Mouse (Mus musculus): ENCODE measurements around the gene Gm5136. TPM values are rescaled to one million over a fixed set of nuclear protein-coding genes. Genes with fewer than 3 reads are reported as not detected.

Gene Gm5136
- polyA plus RNA-seq (2016; fragmentation: Nextera tagmentation; extraction: Ambion mirVana) = not detected in 2 replicates

DNA sequence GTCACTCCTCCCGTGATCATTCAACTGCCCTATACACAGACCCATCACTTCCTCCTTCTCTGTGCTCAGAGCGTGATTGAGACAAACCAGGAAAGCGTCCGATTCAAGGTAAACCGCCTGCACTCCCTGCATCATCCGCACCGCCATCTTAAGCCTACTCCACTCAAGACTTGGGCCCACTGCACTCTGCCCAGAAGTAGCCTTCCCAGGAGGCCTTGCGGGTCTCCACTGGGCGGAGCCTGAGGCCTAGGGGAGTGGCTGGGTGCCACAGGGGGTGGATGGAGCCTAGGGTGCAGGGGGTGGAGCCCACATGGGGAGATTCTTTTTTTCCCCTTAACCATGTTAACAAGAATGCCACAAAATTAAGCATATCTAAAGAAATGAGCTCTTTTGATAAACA is at the start of gene Gm5136:
Gene Gm5136, minus strand, starts transcription at position 215 of the 400 bp plus-strand sequence.
- no peaks in the 10 kb centered on the region for H3K36me3 ChIP-seq
- no peak for ATAC-seq (ENCODE audit: insufficient number of reproducible peaks, low FRiP score)
- H3K4me2 ChIP-seq = no peak within 1 kb of the TSS
- H3K9ac ChIP-seq = no peak within 1 kb of the TSS
- H3K4me3 ChIP-seq = no peak within 1 kb of the TSS
- no peaks in the 10 kb centered on the region for H3K9me3 ChIP-seq (replicated peaks)
- H3K27me3 ChIP-seq (replicated peaks) = no peaks in the 10 kb centered on the region
- no peaks in the 10 kb centered on the region for H3K4me1 ChIP-seq (replicated peaks)
- no peak within 1 kb of the TSS for H3K27ac ChIP-seq (ENCODE audit: poor library complexity, severe bottlenecking)
- WGBS = 90% methylated on average over 9 of the region's 9 CpGs

DNA sequence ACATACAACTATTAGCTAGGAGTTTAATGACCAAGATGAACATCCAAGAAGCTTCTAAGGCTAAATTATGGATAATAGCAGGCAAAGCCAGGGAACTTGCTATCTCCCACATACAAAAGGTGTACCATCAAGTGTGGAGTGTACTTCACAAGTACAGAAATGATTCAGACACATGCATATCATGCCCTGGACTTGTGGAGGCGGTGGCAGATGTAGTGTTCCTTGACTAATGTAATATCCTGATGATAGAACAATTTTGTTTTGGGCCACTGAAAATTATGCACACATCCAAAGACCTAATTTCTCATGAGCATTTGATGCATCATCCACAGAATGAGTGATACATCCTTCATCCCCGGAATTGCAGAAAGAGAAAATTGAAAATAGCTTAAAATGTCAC is 43.8 kb upstream of the Gm5136 start:
- H3K36me3 ChIP-seq = no peaks in the 10 kb centered on the region
- H3K27ac ChIP-seq (ENCODE audit: poor library complexity, severe bottlenecking) = no peak overlapping the region
- no peaks in the 10 kb centered on the region for H3K27me3 ChIP-seq (replicated peaks)
- H3K4me1 ChIP-seq (replicated peaks) = no peaks in the 10 kb centered on the region
- H3K9me3 ChIP-seq (replicated peaks) = no peaks in the 10 kb centered on the region
- H3K4me2 ChIP-seq = no peak overlapping the region
- no peak overlapping the region for H3K4me3 ChIP-seq
- H3K9ac ChIP-seq = no peak overlapping the region
- no peak for ATAC-seq (ENCODE audit: insufficient number of reproducible peaks, low FRiP score)
- 62% methylated on average over 2 of the region's 2 CpGs for WGBS

DNA sequence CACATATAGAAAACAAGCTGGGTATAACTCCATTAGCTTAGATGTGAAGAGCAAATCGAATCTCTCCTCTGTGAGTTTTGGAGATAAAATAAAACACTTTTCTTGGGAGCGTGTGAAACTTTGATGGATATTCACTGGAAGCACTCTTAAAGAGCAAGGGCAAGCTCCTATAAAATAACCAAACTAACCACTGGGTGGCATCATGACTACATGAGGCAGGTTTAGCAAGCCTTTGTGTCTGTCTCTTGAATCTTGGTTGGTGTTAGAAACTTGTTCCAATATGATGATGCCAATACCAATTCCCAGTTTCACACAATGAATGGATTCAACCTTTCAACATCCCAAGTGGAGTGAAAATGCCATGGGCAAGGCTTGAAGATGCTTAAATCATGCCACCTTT is 34.0 kb upstream of the Gm5136 start:
- Histone ChIP-seq H3K27ac (ENCODE audit: poor library complexity, severe bottlenecking) (no peak overlapping the region), H3K4me1 (replicated peaks) (no peaks in the 10 kb centered on the region), H3K9me3 (replicated peaks) (peaks cover 4% of the 10 kb centered on the region; the same call in 1 of the 2 replicates), H3K36me3 (no peaks in the 10 kb centered on the region), H3K4me3 (no peak overlapping the region), H3K4me2 (no peak overlapping the region), H3K27me3 (replicated peaks) (no peaks in the 10 kb centered on the region), H3K9ac (no peak overlapping the region)
- 51% methylated on average over 2 of the region's 2 CpGs for WGBS
- no peak for ATAC-seq (ENCODE audit: insufficient number of reproducible peaks, low FRiP score)

DNA sequence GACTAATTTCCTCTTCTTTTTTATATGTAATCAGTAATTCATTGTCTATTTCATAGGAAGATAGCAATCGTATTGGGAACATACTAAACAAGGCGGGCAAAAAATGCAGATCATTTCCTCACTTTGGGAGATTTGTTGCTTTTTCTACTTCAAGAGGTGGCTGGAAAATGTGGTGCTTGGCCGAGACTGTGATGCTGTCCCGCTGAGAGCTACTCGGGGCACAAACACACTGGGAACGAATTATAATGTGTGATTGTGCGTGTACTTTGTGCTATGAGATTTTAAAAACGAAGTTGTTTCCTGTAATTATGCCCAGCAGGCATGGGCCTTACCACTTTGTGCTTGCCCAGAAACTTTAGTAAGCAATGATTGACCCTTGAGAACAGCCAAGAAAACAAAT is 29.0 kb upstream of the Gm5136 start:
- Histone ChIP-seq H3K9ac (no peak overlapping the region), H3K36me3 (no peaks in the 10 kb centered on the region), H3K4me2 (no peak overlapping the region), H3K27ac (ENCODE audit: poor library complexity, severe bottlenecking) (no peak overlapping the region), H3K27me3 (replicated peaks) (no peaks in the 10 kb centered on the region), H3K9me3 (replicated peaks) (peaks cover 4% of the 10 kb centered on the region; the same call in 1 of the 2 replicates), H3K4me1 (replicated peaks) (no peaks in the 10 kb centered on the region), H3K4me3 (no peak overlapping the region)
- WGBS = 75% methylated on average over 8 of the region's 8 CpGs
- no peak for ATAC-seq (ENCODE audit: insufficient number of reproducible peaks, low FRiP score)

DNA sequence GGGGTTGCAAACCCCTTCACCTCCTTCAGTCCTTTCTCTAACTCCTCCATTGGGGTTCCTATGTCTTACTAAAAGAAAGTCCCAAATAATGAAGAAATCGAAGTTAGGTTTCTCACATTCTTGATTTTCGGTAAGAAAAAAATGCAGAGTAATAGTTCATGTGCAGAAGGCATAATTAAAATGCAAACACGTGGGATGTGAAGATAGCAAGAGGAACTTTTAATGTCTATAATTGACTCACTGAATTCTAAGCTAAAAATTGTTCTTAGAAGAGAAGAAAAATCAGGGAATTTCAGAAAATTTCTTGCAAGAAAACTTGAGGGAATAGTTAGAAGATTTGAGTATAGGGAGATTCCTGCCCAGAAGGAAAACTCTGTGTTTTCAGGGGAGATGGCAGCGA is 26.4 kb upstream of the Gm5136 start:
- Histone ChIP-seq H3K9ac (no peak overlapping the region), H3K4me3 (no peak overlapping the region), H3K4me2 (no peak overlapping the region), H3K9me3 (replicated peaks) (no peaks in the 10 kb centered on the region), H3K4me1 (replicated peaks) (no peaks in the 10 kb centered on the region), H3K36me3 (no peaks in the 10 kb centered on the region), H3K27ac (ENCODE audit: poor library complexity, severe bottlenecking) (no peak overlapping the region), H3K27me3 (replicated peaks) (no peaks in the 10 kb centered on the region)
- no peak for ATAC-seq (ENCODE audit: insufficient number of reproducible peaks, low FRiP score)
- WGBS = 78% methylated on average over 4 of the region's 4 CpGs

DNA sequence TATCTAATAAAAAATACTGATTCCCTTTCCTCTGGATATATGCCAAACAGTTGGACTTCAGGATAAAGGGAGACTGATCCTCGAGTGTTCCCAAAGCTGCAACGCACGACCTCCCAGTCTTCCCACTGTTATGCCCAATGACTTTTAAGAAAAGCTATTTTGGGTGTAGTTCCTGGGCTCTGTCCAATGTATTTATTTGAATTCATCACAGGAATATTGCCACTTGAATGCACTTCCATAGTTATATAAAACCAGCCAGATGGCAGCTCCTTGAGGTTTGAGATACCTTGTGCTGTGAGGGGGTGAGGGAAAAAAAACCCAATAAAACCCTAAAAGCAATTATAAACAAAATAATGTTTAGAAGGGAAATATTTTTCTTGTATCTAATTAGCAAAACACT is 24.9 kb upstream of the Gm5136 start:
- Histone ChIP-seq H3K4me2 (no peak overlapping the region), H3K36me3 (no peaks in the 10 kb centered on the region), H3K27me3 (replicated peaks) (no peaks in the 10 kb centered on the region), H3K4me1 (replicated peaks) (no peaks in the 10 kb centered on the region), H3K27ac (ENCODE audit: poor library complexity, severe bottlenecking) (no peak overlapping the region), H3K9ac (no peak overlapping the region), H3K9me3 (replicated peaks) (no peaks in the 10 kb centered on the region), H3K4me3 (no peak overlapping the region)
- ATAC-seq (ENCODE audit: insufficient number of reproducible peaks, low FRiP score) = no peak
- WGBS = 72% methylated on average over 3 of the region's 3 CpGs

DNA sequence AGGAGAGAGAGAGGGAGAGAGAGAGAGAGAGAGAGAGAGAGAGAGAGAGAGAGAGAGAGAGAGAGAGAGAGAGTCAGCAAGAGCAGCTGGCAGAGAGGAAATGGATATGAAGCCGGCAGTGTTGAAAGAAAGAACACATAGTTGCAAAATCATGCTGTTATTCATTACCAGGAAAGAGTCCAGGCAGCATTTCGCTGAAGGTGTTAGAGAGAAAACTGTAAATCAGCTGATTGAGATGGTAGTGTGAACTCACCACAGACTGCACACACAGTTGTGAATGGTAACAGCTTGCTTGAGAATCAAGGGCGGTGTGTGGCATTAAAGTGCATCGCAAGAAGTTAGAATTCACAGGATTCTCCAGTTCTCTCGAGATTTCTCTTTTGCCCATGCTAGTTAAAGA is 10.6 kb upstream of the Gm5136 start:
- Histone ChIP-seq H3K27me3 (replicated peaks) (no peaks in the 10 kb centered on the region), H3K4me3 (no peak overlapping the region), H3K9ac (no peak overlapping the region), H3K36me3 (no peaks in the 10 kb centered on the region), H3K4me2 (no peak overlapping the region), H3K9me3 (replicated peaks) (no peaks in the 10 kb centered on the region), H3K4me1 (replicated peaks) (no peaks in the 10 kb centered on the region), H3K27ac (ENCODE audit: poor library complexity, severe bottlenecking) (no peak overlapping the region)
- WGBS = 66% methylated on average over 5 of the region's 5 CpGs
- ATAC-seq (ENCODE audit: insufficient number of reproducible peaks, low FRiP score) = no peak

DNA sequence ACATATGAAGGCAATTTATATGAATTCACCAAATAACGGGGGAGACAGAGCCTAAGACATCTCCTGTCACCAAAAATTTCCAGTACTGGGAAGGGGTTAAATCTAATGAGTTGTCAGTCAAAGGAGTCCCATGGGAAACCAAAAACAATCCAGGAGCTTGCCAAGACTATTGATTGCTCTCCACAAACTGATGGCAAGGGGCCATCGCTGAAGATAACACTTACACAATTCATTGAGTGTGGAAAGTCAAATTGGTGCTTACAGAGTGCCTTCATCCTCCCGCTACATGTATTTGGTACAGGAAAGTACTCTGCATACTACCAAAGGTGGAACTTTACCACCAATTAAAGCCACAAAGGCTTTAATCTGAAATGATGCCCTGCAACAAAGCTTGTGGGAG is 5.7 kb upstream of the Gm5136 start:
- ATAC-seq (ENCODE audit: insufficient number of reproducible peaks, low FRiP score) = no peak
- 87% methylated on average over 3 of the region's 3 CpGs for WGBS
- no peak overlapping the region for H3K4me3 ChIP-seq
- H3K27ac ChIP-seq (ENCODE audit: poor library complexity, severe bottlenecking) = no peak overlapping the region
- no peak overlapping the region for H3K4me2 ChIP-seq
- no peaks in the 10 kb centered on the region for H3K9me3 ChIP-seq (replicated peaks)
- H3K9ac ChIP-seq = no peak overlapping the region
- H3K4me1 ChIP-seq (replicated peaks) = no peaks in the 10 kb centered on the region
- H3K36me3 ChIP-seq = no peaks in the 10 kb centered on the region
- H3K27me3 ChIP-seq (replicated peaks) = no peaks in the 10 kb centered on the region

DNA sequence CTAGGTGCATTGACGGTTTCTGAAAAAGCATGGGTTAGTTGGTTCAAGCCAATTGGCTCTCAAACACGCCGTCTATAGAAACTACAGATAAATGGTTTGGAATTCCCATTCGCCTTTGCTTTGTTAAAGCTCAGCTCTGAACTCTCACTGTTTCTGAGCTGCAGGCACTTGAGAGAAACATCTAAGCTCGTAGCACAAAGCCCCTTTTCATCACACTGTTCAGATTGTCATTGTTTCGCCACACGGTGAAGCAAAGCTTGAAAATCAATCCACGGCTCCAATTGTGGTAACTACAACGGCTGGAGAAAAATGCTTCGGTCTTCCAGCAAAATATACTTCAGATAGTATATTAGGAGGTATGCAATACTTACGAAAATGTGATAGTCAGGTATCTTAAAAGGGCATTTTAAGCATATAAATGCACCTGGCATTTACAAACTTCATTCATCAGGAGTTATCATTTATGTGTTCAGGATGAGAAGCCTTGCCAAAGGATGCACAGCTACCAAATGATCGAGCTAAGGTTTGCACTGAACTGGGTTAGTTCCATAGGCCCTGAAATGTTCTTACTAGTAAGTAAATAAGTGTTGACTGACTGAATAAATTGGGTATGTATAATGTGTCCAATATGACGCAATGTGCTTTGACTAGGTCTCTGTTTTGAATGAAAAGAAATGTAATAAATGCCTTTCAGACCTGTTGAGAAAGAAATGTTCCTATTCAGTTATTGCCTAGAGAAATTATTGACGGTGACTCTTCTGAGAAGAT is 1.6 kb upstream of the Gm5136 start:
- Histone ChIP-seq H3K4me1 (replicated peaks) (no peaks in the 10 kb centered on the region), H3K27me3 (replicated peaks) (no peaks in the 10 kb centered on the region), H3K9ac (no peak overlapping the region), H3K36me3 (no peaks in the 10 kb centered on the region), H3K4me2 (no peak overlapping the region), H3K9me3 (replicated peaks) (no peaks in the 10 kb centered on the region), H3K27ac (ENCODE audit: poor library complexity, severe bottlenecking) (no peak overlapping the region), H3K4me3 (no peak overlapping the region)
- ATAC-seq (ENCODE audit: insufficient number of reproducible peaks, low FRiP score) = no peak
- 66% methylated on average over 14 of the region's 14 CpGs for WGBS

DNA sequence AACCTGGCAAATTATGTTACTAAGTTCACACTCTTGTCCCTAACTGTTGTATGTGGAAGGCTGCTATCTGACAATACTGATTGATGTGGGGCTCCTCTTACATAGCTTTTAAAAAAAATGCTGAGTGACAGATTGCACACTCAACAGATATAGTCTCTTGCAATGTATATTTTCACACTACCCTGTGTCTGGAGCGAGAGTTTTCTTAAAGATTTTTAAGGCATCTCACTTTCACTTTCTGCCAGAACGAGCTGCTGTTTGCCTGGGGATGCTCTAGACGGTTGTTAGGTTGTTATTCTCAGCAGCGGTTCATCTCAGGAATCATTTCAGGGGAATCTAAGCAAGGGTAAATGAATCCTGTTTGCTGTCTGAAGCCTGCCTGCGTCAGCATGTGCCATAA is 2.9 kb downstream of the Gm5136 start:
- no peaks in the 10 kb centered on the region for H3K4me1 ChIP-seq (replicated peaks)
- H3K4me2 ChIP-seq = no peak overlapping the region

DNA sequence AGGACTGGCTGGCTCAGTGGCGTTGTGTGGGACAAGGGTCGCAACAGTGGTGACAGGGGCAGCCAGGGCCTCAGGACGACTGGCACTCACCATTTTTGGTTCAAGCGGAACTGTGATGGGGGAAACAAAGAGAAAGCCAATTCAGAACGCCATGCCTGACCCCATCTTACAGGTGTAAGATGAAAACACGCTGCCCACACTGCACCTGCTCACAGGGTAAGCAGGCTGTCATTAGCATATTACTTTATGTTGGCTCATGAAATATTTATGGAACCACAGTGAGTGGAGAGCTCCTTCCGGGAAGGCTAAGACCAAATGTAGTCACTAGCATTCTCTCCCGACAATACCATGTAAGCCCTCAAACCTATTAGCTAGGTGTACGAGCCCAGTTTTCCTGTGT is 9.0 kb downstream of the Gm5136 start:
- 71% methylated on average over 9 of the region's 9 CpGs for WGBS
- Histone ChIP-seq H3K4me1 (replicated peaks) (peaks cover 6% of the 10 kb centered on the region; the same call in 1 of the 2 replicates), H3K27ac (ENCODE audit: poor library complexity, severe bottlenecking) (no peak overlapping the region), H3K36me3 (no peaks in the 10 kb centered on the region), H3K9ac (no peak overlapping the region), H3K4me3 (no peak overlapping the region), H3K9me3 (replicated peaks) (no peaks in the 10 kb centered on the region), H3K27me3 (replicated peaks) (no peaks in the 10 kb centered on the region), H3K4me2 (no peak overlapping the region)
- ATAC-seq (ENCODE audit: insufficient number of reproducible peaks, low FRiP score) = no peak

More for the DNA sequence above, 2.9 kb downstream of the Gm5136 start:
- no peak for ATAC-seq (ENCODE audit: insufficient number of reproducible peaks, low FRiP score)
- Histone ChIP-seq H3K36me3 (no peaks in the 10 kb centered on the region), H3K27ac (ENCODE audit: poor library complexity, severe bottlenecking) (no peak overlapping the region), H3K27me3 (replicated peaks) (no peaks in the 10 kb centered on the region), H3K9me3 (replicated peaks) (no peaks in the 10 kb centered on the region), H3K9ac (no peak overlapping the region), H3K4me3 (no peak overlapping the region)
- WGBS = 59% methylated on average over 5 of the region's 5 CpGs

DNA sequence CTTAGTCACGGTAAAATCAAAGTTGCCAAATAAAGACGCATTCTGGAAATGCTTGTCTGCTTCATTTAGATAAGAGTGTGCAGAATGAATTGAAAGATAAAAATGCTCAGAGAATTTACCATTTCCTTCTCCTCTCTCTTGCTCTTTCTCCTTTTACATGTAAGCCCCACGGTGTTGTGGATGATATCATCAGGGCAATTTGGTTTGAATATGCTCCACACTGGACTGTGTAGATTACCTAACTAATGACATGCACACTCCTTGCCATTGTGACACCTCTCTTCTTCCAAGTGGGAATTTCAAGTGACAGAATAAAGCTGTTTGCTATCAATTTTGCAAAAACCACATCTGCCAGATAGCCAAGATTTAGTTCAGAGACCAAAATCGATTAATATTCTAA is 13.3 kb downstream of the Gm5136 start:
- H3K4me1 ChIP-seq (replicated peaks) = peaks cover 6% of the 10 kb centered on the region; the same call in 1 of the 2 replicates
- H3K27ac ChIP-seq (ENCODE audit: poor library complexity, severe bottlenecking) = no peak overlapping the region
- no peaks in the 10 kb centered on the region for H3K27me3 ChIP-seq (replicated peaks)
- no peak overlapping the region for H3K4me2 ChIP-seq
- 43% methylated on average over 4 of the region's 4 CpGs for WGBS
- no peak for ATAC-seq (ENCODE audit: insufficient number of reproducible peaks, low FRiP score)
- H3K4me3 ChIP-seq = no peak overlapping the region
- no peak overlapping the region for H3K9ac ChIP-seq
- no peaks in the 10 kb centered on the region for H3K9me3 ChIP-seq (replicated peaks)
- no peaks in the 10 kb centered on the region for H3K36me3 ChIP-seq

Measured in heart, embryonic 12.5 days (tissue).